Mouse (Mus musculus): ENCODE data around the gene Cdk16. TPM values are rescaled to one million over a fixed set of nuclear protein-coding genes. Genes with fewer than 3 reads are reported as not detected.

Gene Cdk16
- 251 and 271 TPM in 2 replicates for polyA plus RNA-seq (2012; rRNA removed)

GRCm38 (mm10) chrX:20687519-20688067, at the start of gene Cdk16:
Cdk16 (plus strand) TSS chrX:20687954.
- DNase-seq (ENCODE audit: low read depth), result peak; percentile 97
- TF ChIP-seq CTCF (IDR thresholded peaks at IDR 0.05; ENCODE audit: borderline replicate concordance, extremely low read depth, insufficient read depth, insufficient read length) (no peak), POLR2A (IDR thresholded peaks at IDR 0.05; ENCODE audit: borderline replicate concordance, extremely low read depth, insufficient read depth, insufficient read length, poor library complexity, severe bottlenecking) (peak; percentile 4; the same call in 1 of the 2 replicates)

DNA sequence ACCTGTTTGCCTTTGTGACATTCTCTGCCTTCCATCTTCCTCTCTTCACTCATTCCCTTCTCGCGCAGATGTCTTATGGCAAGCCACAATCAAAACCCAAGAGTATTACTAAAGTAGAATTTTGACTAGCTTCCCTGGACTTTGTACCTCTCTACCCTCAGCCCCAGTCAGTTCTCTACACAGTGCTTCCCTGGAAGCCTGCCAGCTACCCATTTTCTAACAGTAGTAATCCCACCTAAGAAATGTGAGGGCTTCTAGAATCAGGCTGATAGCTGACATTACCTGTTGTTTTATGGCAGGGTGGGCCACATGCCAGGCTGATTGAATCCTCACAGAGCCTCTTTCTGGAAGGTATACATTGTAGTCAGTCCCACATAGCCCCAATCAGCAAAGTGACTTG, 49.6 kb upstream of the Cdk16 start:
- no peak for DNase-seq (ENCODE audit: low read depth)
- no peak for TF ChIP-seq CTCF (IDR thresholded peaks at IDR 0.05; ENCODE audit: borderline replicate concordance, extremely low read depth, insufficient read depth, insufficient read length)
- no peak for TF ChIP-seq POLR2A (IDR thresholded peaks at IDR 0.05; ENCODE audit: borderline replicate concordance, extremely low read depth, insufficient read depth, insufficient read length, poor library complexity, severe bottlenecking)

DNA sequence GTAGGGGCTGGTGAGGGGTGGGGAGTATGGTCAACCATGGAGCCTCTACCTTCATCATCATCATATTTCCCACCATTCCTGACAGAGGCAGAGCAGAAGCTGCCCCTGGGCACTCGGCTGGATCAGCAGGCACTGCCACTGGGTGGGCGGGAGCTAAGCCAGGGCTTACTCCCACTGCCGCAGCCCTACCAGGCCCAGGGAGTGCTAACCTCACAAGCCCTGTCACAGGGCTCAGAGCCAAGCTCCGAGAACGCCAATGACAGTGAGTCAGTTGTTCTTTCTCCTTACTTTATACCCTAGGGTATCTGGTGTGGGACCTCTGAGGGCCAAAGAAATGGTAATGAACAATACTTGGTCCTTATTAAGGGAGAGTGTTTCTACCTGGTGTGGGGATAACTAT, 43.0 kb upstream of the Cdk16 start:
- DNase-seq (ENCODE audit: low read depth), result no peak
- TF ChIP-seq POLR2A (IDR thresholded peaks at IDR 0.05; ENCODE audit: borderline replicate concordance, extremely low read depth, insufficient read depth, insufficient read length, poor library complexity, severe bottlenecking) (no peak), CTCF (IDR thresholded peaks at IDR 0.05; ENCODE audit: borderline replicate concordance, extremely low read depth, insufficient read depth, insufficient read length) (no peak)

DNA sequence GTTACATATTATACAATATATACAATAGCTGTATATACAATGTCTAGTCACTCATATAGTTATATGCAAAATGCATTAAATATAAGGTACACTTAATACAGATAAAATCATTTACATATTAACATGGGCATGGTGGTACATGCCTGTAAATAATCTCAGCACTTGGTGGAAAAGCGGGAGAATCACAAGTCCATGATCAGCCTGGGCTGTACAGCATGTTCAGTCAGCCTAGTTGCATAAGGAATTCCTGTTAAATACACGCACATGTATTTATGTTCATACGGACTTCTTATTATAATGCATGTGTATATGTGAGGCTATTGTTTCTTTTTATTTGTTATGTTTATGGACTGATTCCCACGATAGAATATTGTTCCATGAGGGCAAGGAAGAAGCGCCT, 30.2 kb upstream of the Cdk16 start:
- TF ChIP-seq CTCF (IDR thresholded peaks at IDR 0.05; ENCODE audit: borderline replicate concordance, extremely low read depth, insufficient read depth, insufficient read length) (no peak), POLR2A (IDR thresholded peaks at IDR 0.05; ENCODE audit: borderline replicate concordance, extremely low read depth, insufficient read depth, insufficient read length, poor library complexity, severe bottlenecking) (no peak)
- no peak for DNase-seq (ENCODE audit: low read depth)

- no peak for TF ChIP-seq POLR2A (IDR thresholded peaks at IDR 0.05; ENCODE audit: borderline replicate concordance, extremely low read depth, insufficient read depth, insufficient read length, poor library complexity, severe bottlenecking)
- no peak for TF ChIP-seq CTCF (IDR thresholded peaks at IDR 0.05; ENCODE audit: borderline replicate concordance, extremely low read depth, insufficient read depth, insufficient read length)
- peak; percentile 96 for DNase-seq (ENCODE audit: low read depth)
Measured at GRCm38 (mm10) chrX:20658026-20658652, 29.6 kb upstream of the Cdk16 start, which contains the start of gene Uba1. Uba1 (plus strand) TSS chrX:20658326.

- TF ChIP-seq POLR2A (IDR thresholded peaks at IDR 0.05; ENCODE audit: borderline replicate concordance, extremely low read depth, insufficient read depth, insufficient read length, poor library complexity, severe bottlenecking) (no peak), CTCF (IDR thresholded peaks at IDR 0.05; ENCODE audit: borderline replicate concordance, extremely low read depth, insufficient read depth, insufficient read length) (no peak)
Measured at GRCm38 (mm10) chrX:20658891-20659406, 28.8 kb upstream of the Cdk16 start.

DNA sequence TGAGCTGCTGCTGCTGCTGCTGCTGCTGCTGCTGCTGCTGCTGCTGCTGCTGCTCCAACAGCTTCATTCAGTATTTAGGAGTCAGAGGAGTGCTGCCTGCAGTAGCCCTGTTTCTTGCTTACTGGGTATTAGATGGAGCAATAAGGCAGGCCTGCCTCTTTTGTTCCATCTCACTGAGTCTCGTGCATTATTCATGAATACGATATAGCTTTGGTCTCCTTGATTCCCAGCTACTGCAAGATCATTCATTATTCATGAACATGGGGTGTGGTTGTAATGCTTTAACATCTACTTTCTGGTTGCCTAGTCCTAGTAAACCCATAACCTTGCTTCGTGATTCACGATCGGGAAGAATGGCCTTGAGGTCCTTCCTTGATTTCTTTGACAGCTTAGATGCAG, 25.4 kb upstream of the Cdk16 start:
- TF ChIP-seq POLR2A (IDR thresholded peaks at IDR 0.05; ENCODE audit: borderline replicate concordance, extremely low read depth, insufficient read depth, insufficient read length, poor library complexity, severe bottlenecking) (no peak), CTCF (IDR thresholded peaks at IDR 0.05; ENCODE audit: borderline replicate concordance, extremely low read depth, insufficient read depth, insufficient read length) (no peak)
- DNase-seq (ENCODE audit: low read depth), result peak; percentile 89

More at GRCm38 (mm10) chrX:20658891-20659406, 28.8 kb upstream of the Cdk16 start:
- peak; percentile 2 for DNase-seq (ENCODE audit: low read depth)

DNA sequence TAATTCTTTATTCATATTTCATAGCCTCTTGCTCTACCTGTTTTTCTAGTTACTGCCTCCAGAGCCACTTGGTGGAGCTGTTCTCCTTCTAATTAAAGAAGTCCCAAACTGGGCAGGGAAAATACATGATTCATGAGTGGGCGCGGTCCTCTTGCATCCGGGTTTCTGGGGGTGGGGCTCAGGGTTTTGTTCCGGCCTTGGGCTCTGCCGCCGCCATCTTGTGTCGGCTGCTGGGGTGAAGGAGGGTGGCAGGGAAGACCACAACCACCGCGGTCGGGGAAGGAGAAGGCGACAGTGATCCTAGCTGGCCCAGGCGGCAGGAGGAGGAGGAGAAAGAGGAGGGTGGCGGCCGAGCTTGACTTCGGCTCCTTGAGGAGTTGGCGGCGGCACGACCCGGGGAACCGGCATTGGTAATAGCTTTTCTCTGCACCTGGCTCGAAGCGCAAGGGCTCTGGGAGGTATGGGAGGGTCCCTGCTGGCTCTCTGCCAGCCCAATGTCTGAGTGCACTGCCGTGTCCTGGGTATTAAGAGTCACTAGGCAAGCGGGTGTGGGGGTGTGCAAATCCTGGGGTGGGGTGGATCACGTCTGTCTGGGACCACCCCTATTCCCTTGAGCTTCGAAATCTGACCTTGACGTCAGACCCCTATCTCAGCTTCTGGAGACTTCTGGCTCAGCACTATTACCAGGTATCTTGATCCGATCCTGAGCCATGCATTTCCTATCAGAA, 24.9 kb upstream of the Cdk16 start:
- DNase-seq (ENCODE audit: low read depth), result peak; percentile 96
- peak; percentile 38; the same call in 1 of the 2 replicates for TF ChIP-seq CTCF (IDR thresholded peaks at IDR 0.05; ENCODE audit: borderline replicate concordance, extremely low read depth, insufficient read depth, insufficient read length)
- peak; percentile 47; the same call in 1 of the 2 replicates for TF ChIP-seq POLR2A (IDR thresholded peaks at IDR 0.05; ENCODE audit: borderline replicate concordance, extremely low read depth, insufficient read depth, insufficient read length, poor library complexity, severe bottlenecking)

DNA sequence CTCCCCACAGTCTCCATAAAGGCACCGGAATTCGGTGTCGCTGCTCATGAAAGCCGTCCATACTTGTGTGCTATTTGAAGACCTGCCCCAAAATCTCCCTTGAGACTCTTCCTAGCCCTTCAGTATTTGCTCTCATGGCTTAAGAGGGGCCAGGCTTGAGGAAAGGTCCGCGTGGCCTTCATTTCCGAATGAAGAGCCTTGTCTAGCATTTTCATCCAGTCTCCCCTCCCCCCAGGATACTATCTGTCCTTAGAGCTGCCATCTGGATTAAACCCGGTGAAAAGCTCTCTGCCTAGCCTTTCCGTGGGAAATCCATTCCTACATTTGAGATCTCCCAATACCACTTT, 24.3 kb upstream of the Cdk16 start:
- TF ChIP-seq CTCF (IDR thresholded peaks at IDR 0.05; ENCODE audit: borderline replicate concordance, extremely low read depth, insufficient read depth, insufficient read length) (no peak), POLR2A (IDR thresholded peaks at IDR 0.05; ENCODE audit: borderline replicate concordance, extremely low read depth, insufficient read depth, insufficient read length, poor library complexity, severe bottlenecking) (no peak)
- peak; percentile 44 for DNase-seq (ENCODE audit: low read depth)

DNA sequence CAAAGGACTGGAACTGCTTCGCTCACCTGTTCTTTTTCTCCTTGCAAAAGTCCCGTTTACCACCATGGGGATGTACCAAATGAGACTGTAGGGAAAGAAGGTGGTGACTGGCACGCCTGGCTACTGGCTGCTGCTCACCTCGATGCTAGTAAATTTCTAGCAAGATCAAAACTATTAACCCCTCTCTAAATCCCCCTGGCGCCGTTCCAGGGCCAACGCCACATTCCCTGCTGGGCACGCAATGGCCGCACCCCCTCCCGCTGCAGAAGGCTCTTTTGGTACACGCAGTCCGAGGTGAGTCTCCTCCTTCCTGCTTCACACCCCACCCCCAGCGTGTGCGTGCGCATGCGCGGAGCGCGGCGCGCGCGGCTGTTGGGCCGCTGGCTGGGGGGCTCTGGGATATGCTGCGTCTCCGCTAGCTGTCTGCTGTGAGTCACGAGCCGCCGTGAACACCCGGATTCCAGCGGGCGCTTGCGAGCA, 354 bp downstream of the Cdk16 start:
- peak; percentile 95 for DNase-seq (ENCODE audit: low read depth)
- TF ChIP-seq CTCF (IDR thresholded peaks at IDR 0.05; ENCODE audit: borderline replicate concordance, extremely low read depth, insufficient read depth, insufficient read length) (no peak), POLR2A (IDR thresholded peaks at IDR 0.05; ENCODE audit: borderline replicate concordance, extremely low read depth, insufficient read depth, insufficient read length, poor library complexity, severe bottlenecking) (peak; percentile 76)

GRCm38 (mm10) chrX:20688615-20689014, 861 bp downstream of the Cdk16 start:
- TF ChIP-seq CTCF (IDR thresholded peaks at IDR 0.05; ENCODE audit: borderline replicate concordance, extremely low read depth, insufficient read depth, insufficient read length) (no peak), POLR2A (IDR thresholded peaks at IDR 0.05; ENCODE audit: borderline replicate concordance, extremely low read depth, insufficient read depth, insufficient read length, poor library complexity, severe bottlenecking) (no peak)
- peak; percentile 75 for DNase-seq (ENCODE audit: low read depth)
